Mouse (Mus musculus) liver, adult 2 months (tissue): ENCODE results near the gene Eef2k. TPM values are rescaled to one million over a fixed set of nuclear protein-coding genes. Genes with fewer than 3 reads are reported as not detected.

Source experiments
- DNase-seq: peaks from one replicate; pipeline ENCODE4 v3.0.0-alpha.2; 2011; ENCODE audit warnings: low read depth, low spot score; ENCODE audit errors: extremely low read depth
- H3K27ac ChIP-seq: fragments of 200-500 bp; replicated peaks from 2 replicates; pipeline ENCODE4 v1.5.1; 2012; ENCODE audit warnings: low read depth, mild to moderate bottlenecking, control low read depth, inconsistent platforms, low read length; ENCODE audit not compliant: insufficient read depth
- H3K27me3 ChIP-seq: fragments of 200-500 bp; 2 replicates; pipeline ENCODE4 v1.6.1; 2012; ENCODE audit warnings: mild to moderate bottlenecking, moderate library complexity, low read length, inconsistent platforms; ENCODE audit not compliant: control insufficient read depth, insufficient read depth
- H3K36me3 ChIP-seq: fragments of 200-500 bp; 2 replicates; pipeline ENCODE4 v1.6.1; 2012; ENCODE audit warnings: low read length, inconsistent platforms; ENCODE audit not compliant: control insufficient read depth, insufficient read depth
- H3K4me1 ChIP-seq: fragments of 200-500 bp; 2 replicates; pipeline ENCODE4 v1.6.1; 2011; ENCODE audit warnings: low read length; ENCODE audit not compliant: control insufficient read depth, insufficient read depth
- H3K4me3 ChIP-seq: fragments of 200-500 bp; 2 replicates; pipeline ENCODE4 v1.5.1; 2011; ENCODE audit warnings: low read depth, mild to moderate bottlenecking, control low read depth, low read length, moderate library complexity; ENCODE audit not compliant: insufficient read depth
- H3K79me2 ChIP-seq: fragments of 200-500 bp; 2 replicates; pipeline ENCODE4 v1.6.1; 2012; ENCODE audit warnings: inconsistent platforms, mild to moderate bottlenecking, low read length, moderate library complexity; ENCODE audit not compliant: control insufficient read depth, insufficient read depth
- H3K9ac ChIP-seq: fragments of 200-500 bp; 2 replicates; pipeline ENCODE4 v1.6.1; 2012; ENCODE audit warnings: low read depth, mild to moderate bottlenecking, control low read depth, inconsistent platforms, low read length
- CTCF ChIP-seq: fragments of 200-500 bp; IDR thresholded peaks from 2 replicates; pipeline ENCODE4 v1.5.1; 2011; ENCODE audit warnings: low read depth, low read length, control low read depth
- POLR2A ChIP-seq: fragments of 200-500 bp; IDR thresholded peaks from 2 replicates; pipeline ENCODE4 v1.6.1; 2011; ENCODE audit warnings: low read length, control low read depth; ENCODE audit not compliant: insufficient read depth; ENCODE audit errors: extremely low read depth
- WGBS: fragments of 180-500 bp; shearing (Covaris S2); methylation state at CpG from one replicate; pipeline ENCODE4 v1.1.7; 2018; 5-methylcytosine and 5-hydroxymethylcytosine counted together
- polyA plus RNA-seq: library from polyadenylated mRNA; depleted of rRNA; stranded (reverse); fragments of >200 nt; gene quantifications from 2 replicates; pipeline ENCODE4 v1.2.3, GENCODE M21; 2012
- total RNA-seq: library from RNA; depleted of rRNA; stranded (reverse); fragments of >200 nt; gene quantifications from 2 replicates; pipeline ENCODE4 v1.2.3, GENCODE M21; 2014

The Eef2k gene
- total and polyA plus RNA-seq, 2 experiments = 6.5 to 7.4 TPM

DNA sequence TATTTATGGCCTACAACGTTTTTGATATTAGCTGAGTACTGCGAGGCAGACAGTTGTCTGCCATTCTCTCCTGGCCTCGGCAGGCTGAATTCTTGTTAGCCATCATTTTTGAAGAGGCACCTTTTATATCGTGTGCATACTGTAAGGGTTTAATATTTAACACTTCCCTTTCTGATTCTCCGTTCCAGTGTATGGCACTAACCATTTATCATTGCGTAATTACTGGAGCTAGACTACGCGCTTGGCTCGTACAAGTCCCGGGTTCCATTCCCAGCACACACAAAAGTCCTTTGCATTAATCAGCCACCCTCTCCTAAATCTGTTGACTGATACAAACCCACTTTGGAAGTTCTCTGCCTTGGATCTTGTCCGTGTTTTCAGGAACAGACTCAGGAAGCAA, 17.2 kb downstream of the Eef2k start:
- WGBS = 64% methylated on average over 11 of the region's 11 CpGs

DNA sequence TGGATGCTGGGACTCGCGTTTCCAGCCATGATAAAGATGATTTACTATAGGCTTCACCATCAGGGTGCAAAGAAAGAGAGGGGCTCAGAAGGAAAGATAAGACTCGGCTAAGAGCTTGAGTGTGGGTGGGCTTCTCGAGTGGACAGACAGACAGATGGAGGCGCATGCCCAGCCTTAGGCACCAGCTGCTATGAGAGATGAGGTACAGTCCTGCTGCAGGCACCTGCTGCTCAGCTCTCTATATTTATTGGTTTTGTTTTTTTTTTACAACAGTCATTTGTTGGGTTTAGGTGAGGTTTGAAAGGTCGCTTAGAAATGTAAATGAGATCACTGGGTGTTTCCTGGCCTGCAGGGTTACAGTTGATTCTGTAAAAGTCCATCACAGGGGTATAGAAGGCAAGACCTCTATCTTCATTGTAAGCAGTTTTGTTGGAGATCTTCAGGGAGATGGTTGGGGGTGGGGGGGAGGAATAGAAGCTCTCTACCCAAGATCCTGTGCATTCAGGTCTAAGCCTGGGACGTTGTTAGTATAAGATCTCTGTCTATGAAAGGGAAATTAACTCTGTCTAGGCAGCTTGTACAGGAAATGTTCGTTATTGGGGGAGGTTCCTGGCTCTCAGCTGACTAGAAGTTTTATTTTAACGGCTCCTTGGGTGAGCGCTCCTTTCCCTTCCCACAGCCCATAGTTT, 18.3 kb downstream of the Eef2k start:
- Histone ChIP-seq H3K27me3 (no peaks in the 10 kb centered on the region), H3K9ac (no peak overlapping the region), H3K79me2 (peaks cover 7% of the 10 kb centered on the region; the same call in 1 of the 2 replicates), H3K4me1 (no peaks in the 10 kb centered on the region; the same call in 1 of the 2 replicates), H3K36me3 (peaks cover 2% of the 10 kb centered on the region; the same call in 1 of the 2 replicates), H3K4me3 (no peak overlapping the region), H3K27ac (no peak overlapping the region)
- WGBS = 82% methylated on average over 10 of the region's 10 CpGs
- TF ChIP-seq CTCF (no peak), POLR2A (no peak)
- DNase-seq = no peak

More for the DNA sequence above, 17.2 kb downstream of the Eef2k start:
- TF ChIP-seq CTCF (no peak), POLR2A (no peak)
- no peaks in the 10 kb centered on the region; the same call in 1 of the 2 replicates for H3K4me1 ChIP-seq
- H3K79me2 ChIP-seq = peaks cover 10% of the 10 kb centered on the region; the same call in 1 of the 2 replicates
- no peak overlapping the region for H3K4me3 ChIP-seq
- no peak for DNase-seq
- peaks cover 2% of the 10 kb centered on the region; the same call in 1 of the 2 replicates for H3K36me3 ChIP-seq
- H3K27ac ChIP-seq = no peak overlapping the region
- no peaks in the 10 kb centered on the region for H3K27me3 ChIP-seq
- no peak overlapping the region for H3K9ac ChIP-seq

DNA sequence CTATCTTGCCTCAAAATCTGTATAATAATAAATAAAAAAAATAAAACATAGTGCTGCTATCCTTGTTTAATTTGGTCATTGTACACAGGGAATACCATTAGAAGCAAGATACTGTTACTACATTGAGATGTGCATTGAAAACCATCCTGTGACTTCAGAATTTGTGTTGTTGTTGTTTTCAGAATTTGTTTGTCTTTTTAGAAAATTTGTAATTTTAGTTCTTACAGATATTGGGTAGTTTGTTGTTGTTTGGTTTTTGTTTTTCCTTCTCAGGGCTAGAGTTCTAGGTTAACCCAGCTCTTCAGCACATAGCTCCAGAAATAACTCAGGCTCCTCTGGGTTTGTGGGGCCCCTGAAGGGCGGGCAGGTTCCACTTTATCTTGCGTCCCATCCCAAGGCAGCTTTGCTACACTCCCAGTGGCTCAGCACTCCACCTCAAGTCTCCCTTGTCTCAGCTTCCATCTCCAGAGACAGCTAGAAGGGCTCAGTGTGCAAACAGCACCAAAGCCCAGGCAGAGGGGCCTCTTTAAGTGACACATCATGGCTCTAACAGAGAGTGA, 18.9 kb downstream of the Eef2k start:
- DNase-seq = no peak
- Histone ChIP-seq H3K4me3 (no peak overlapping the region), H3K9ac (no peak overlapping the region), H3K79me2 (peaks cover 4% of the 10 kb centered on the region; the same call in 1 of the 2 replicates), H3K27ac (no peak overlapping the region), H3K4me1 (no peaks in the 10 kb centered on the region; the same call in 1 of the 2 replicates), H3K27me3 (no peaks in the 10 kb centered on the region), H3K36me3 (peaks cover 2% of the 10 kb centered on the region; the same call in 1 of the 2 replicates)
- WGBS = 87% methylated on average over 2 of the region's 2 CpGs
- TF ChIP-seq CTCF = no peak
- no peak for TF ChIP-seq POLR2A

DNA sequence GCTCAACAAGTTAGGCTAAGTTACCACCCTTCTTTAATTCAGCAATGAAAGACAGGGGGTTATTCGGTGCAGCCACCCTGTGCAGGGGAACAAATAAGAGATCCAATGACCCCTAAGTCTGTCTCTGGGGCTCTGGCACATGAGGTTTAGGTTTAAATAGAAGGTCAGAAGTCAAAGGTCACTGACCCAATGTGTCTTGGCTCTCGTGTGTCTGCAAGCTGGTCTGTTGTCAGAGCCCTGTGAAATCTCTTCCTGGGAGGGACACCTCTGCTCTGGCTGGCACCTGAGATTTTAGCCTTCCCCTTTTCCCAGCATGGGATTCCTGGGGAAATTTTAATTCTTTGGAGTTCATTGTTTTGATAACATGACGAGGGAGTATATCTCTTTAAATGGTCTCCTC, 19.6 kb downstream of the Eef2k start:
- no peak overlapping the region for H3K27ac ChIP-seq
- H3K79me2 ChIP-seq = peaks cover 4% of the 10 kb centered on the region; the same call in 1 of the 2 replicates
- H3K9ac ChIP-seq = no peak overlapping the region
- TF ChIP-seq CTCF (no peak), POLR2A (no peak)
- no peaks in the 10 kb centered on the region; the same call in 1 of the 2 replicates for H3K4me1 ChIP-seq
- H3K36me3 ChIP-seq = peaks cover 2% of the 10 kb centered on the region; the same call in 1 of the 2 replicates
- no peak overlapping the region for H3K4me3 ChIP-seq
- DNase-seq = peak; percentile 67
- WGBS = 24% methylated on average over 3 of the region's 3 CpGs
- H3K27me3 ChIP-seq = no peaks in the 10 kb centered on the region

GRCm38 (mm10) chr7:120862626-120863025, 20.0 kb downstream of the Eef2k start:
- Histone ChIP-seq H3K4me3 (no peak overlapping the region), H3K27ac (no peak overlapping the region), H3K27me3 (no peaks in the 10 kb centered on the region), H3K79me2 (peaks cover 4% of the 10 kb centered on the region; the same call in 1 of the 2 replicates), H3K36me3 (peaks cover 2% of the 10 kb centered on the region; the same call in 1 of the 2 replicates), H3K9ac (no peak overlapping the region), H3K4me1 (no peaks in the 10 kb centered on the region; the same call in 1 of the 2 replicates)
- 85% methylated on average over 7 of the region's 7 CpGs for WGBS
- no peak for DNase-seq
- TF ChIP-seq POLR2A (no peak), CTCF (no peak)

DNA sequence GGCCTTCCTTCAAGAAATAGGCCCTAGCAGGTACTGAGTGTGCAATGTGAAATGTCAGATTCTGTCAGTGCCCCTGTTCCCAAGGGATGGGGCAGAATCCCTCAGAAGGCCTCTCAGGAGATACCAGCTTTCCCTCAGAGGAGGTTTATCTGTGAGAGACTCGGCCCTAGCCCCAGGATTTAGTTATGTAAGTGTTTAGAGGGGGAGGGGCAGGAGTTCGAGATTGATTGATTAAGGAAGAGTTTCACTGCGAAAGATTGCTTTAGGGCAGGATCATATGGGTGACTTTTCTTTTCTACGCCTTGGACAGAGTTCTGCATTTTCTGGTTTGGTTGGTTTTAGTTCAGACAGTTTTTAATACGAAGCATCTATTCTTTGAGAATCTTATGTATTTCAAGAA, 20.8 kb downstream of the Eef2k start:
- Histone ChIP-seq H3K9ac (no peak overlapping the region), H3K79me2 (peaks cover 4% of the 10 kb centered on the region; the same call in 1 of the 2 replicates), H3K36me3 (peaks cover 2% of the 10 kb centered on the region; the same call in 1 of the 2 replicates), H3K27me3 (no peaks in the 10 kb centered on the region), H3K4me3 (no peak overlapping the region), H3K4me1 (no peaks in the 10 kb centered on the region; the same call in 1 of the 2 replicates), H3K27ac (no peak overlapping the region)
- TF ChIP-seq POLR2A = no peak
- TF ChIP-seq CTCF = no peak
- WGBS = 79% methylated on average over 5 of the region's 5 CpGs
- DNase-seq = no peak
